Mouse (Mus musculus) brain, embryonic 14.5 days (tissue): ENCODE results near the gene Ndufs2.

ENCODE experiments used
- CTCF ChIP-seq: fragments of 200-500 bp; IDR thresholded peaks from 2 replicates; pipeline ENCODE4 v1.5.1; 2012; ENCODE audit warnings: inconsistent platforms, mild to moderate bottlenecking, moderate library complexity, borderline replicate concordance; ENCODE audit not compliant: insufficient read depth, insufficient read length; ENCODE audit errors: extremely low read depth
- POLR2A ChIP-seq: fragments of 200-500 bp; IDR thresholded peaks from 2 replicates; pipeline ENCODE4 v1.6.1; 2012; ENCODE audit warnings: mild to moderate bottlenecking, inconsistent platforms, borderline replicate concordance; ENCODE audit not compliant: poor library complexity, insufficient read depth, insufficient read length, severe bottlenecking; ENCODE audit errors: extremely low read depth

- TF ChIP-seq CTCF (no peak), POLR2A (no peak)
Measured at GRCm38 (mm10) chr1:171251594-171252324, 571 bp upstream of the Ndufs2 start.
